Mouse (Mus musculus) liver, postnatal 0 days (tissue): ENCODE measurements at regions not wholly inside any gene's neighbourhood (a gene's known extent, or its start where the extent isn't known, plus 50 kb on each side); places are given as distances from the start of the nearest gene placed in this dataset.

Experiments
- CTCF ChIP-seq: sonication (generic); IDR thresholded peaks from 2 replicates; pipeline ENCODE4 v1.5.1; 2016; ENCODE audit warnings: antibody characterized with exemption, low read depth
- EP300 ChIP-seq: IDR thresholded peaks from 2 replicates; pipeline ENCODE4 v1.6.1; 2016; ENCODE audit warnings: antibody characterized with exemption, low read depth, mild to moderate bottlenecking

GRCm38 (mm10) chr19:33022839-33023428 lies 265.6 kb downstream of the Pten start:
- TF ChIP-seq EP300, result no peak
- TF ChIP-seq CTCF, result no peak
